In the genomic region with DNA sequence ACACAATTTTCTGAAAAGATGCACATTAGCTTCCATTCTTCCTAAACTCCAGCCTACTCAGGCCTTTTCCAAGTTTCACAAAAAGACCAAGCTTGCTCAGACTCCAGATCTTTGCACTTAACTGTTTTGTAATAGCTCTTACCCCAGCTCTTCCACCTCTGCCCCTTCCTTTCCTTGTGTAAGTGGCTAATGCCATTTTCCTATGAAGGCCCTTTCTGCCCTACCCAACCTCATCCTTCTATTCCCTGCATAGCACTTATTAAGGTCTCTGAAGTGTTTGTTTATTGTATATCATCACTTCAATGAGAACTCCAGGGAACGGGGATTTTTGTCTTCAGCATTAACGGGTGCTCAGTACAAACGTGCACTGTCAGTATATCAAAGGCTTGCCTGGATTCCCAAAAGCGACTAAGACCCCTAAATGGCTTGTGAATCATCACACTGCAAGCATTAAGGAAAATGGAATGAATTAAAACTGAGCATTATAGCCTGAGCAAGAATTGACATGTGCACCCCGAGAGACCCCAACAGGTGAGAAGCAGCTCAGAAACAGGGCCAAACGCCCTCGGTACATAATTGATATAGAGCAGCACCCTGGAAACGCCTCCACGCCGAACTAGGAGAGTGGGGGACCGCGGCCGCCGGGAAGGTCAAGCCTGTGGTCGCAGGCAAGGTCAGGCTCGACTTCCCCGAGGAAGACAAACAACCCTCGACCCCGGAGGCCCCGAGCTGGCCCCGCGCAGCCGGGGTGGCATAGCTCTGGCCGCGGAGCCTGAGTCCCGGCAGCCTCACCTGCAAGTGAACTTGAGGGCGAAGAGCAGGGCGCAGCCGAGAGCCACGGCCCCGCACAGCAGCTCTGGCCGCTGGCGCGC, we compare ENCODE assay signal across 7 mouse cellular contexts. TPM values are rescaled to one million over a fixed set of nuclear protein-coding genes. Genes with fewer than 3 reads are reported as not detected.
DNase-seq lines count a peak whose midpoint lies in the region; ATAC-seq lines count a peak whose summit lies in the region.

No protein-coding gene starts in this region.

- peaks cover 18% of the 10 kb centered on the region; the same call in 1 of the 2 replicates for H3K36me3 ChIP-seq in lung, embryonic 15.5 days
- H3K36me3 ChIP-seq in forebrain, embryonic 16.5 days (ENCODE audit: control insufficient read depth, insufficient read depth): 0 out of 2 replicates have a peak, but pooled peaks cover 3% of the 10 kb centered on the region
- H3K36me3 ChIP-seq in limb, embryonic 12.5 days: peaks cover 23% of the 10 kb centered on the region
- H3K36me3 ChIP-seq in neural tube, embryonic 12.5 days: peaks cover 6% of the 10 kb centered on the region

- H3K4me3 ChIP-seq in lung, embryonic 15.5 days: peak overlapping the region; percentile 93
- H3K4me3 ChIP-seq in forebrain, embryonic 16.5 days (replicated peaks; ENCODE audit: low read length): peak overlapping the region; percentile 98
- peak overlapping the region; percentile 95 for H3K4me3 ChIP-seq in limb, embryonic 12.5 days (replicated peaks)
- H3K4me3 ChIP-seq in neural tube, embryonic 12.5 days: peak overlapping the region; percentile 95

- under 1% methylated on average over 34 of the region's 34 CpGs for WGBS in lung, embryonic 15.5 days
- under 1% methylated on average over 33 of the region's 34 CpGs for WGBS in forebrain, embryonic 16.5 days
- under 1% methylated on average over 34 of the region's 34 CpGs for WGBS in limb, embryonic 12.5 days
- under 1% methylated on average over 34 of the region's 34 CpGs for WGBS in neural tube, embryonic 12.5 days

- ATAC-seq in lung, embryonic 15.5 days (ENCODE audit: borderline replicate concordance, extremely low read depth, low FRiP score, low TSS enrichment): no peak; the same call in 1 of the 2 replicates
- ATAC-seq in forebrain, embryonic 16.5 days: peak; percentile 2; the same call in 1 of the 2 replicates
- ATAC-seq in limb, embryonic 12.5 days (ENCODE audit: insufficient number of reproducible peaks, insufficient read depth, low FRiP score, low TSS enrichment, low read depth): no peak
- ATAC-seq in neural tube, embryonic 12.5 days (ENCODE audit: low FRiP score, low read depth): no peak; the same call in 1 of the 2 replicates

- H3K4me1 ChIP-seq in lung, embryonic 15.5 days: peaks cover 17% of the 10 kb centered on the region
- H3K4me1 ChIP-seq in forebrain, embryonic 16.5 days (replicated peaks; ENCODE audit: control insufficient read depth, insufficient read depth, low read length): peaks cover 20% of the 10 kb centered on the region
- H3K4me1 ChIP-seq in limb, embryonic 12.5 days (replicated peaks): peaks cover 30% of the 10 kb centered on the region
- peaks cover 28% of the 10 kb centered on the region for H3K4me1 ChIP-seq in neural tube, embryonic 12.5 days

- H3K27ac ChIP-seq in lung, embryonic 15.5 days: peak overlapping the region; percentile 85
- H3K27ac ChIP-seq in forebrain, embryonic 16.5 days (ENCODE audit: low read length): peak overlapping the region; percentile 89
- peak overlapping the region; percentile 88 for H3K27ac ChIP-seq in limb, embryonic 12.5 days
- peak overlapping the region; percentile 75; the same call in 1 of the 2 replicates for H3K27ac ChIP-seq in neural tube, embryonic 12.5 days

- no peak for DNase-seq in lung, postnatal 10 days
- DNase-seq in c-Kit-positive CD71-positive TER-119-positive erythroid progenitor cells, embryonic 14.5 days (ENCODE audit: low spot score): peak; percentile 27
- DNase-seq in urinary bladder, postnatal 36 days (ENCODE audit: low spot score in 2 of 2): no peak

- no peaks in the 10 kb centered on the region for H3K9me3 ChIP-seq in lung, embryonic 15.5 days
- H3K9me3 ChIP-seq in forebrain, embryonic 16.5 days (ENCODE audit: control insufficient read depth, low read length): no peaks in the 10 kb centered on the region
- no peaks in the 10 kb centered on the region for H3K9me3 ChIP-seq in limb, embryonic 12.5 days
- no peaks in the 10 kb centered on the region for H3K9me3 ChIP-seq in neural tube, embryonic 12.5 days

- H3K9ac ChIP-seq in lung, embryonic 15.5 days: peak overlapping the region; percentile 97
- H3K9ac ChIP-seq in forebrain, embryonic 16.5 days (replicated peaks; ENCODE audit: low read depth, low read length): peak overlapping the region; percentile 92
- peak overlapping the region; percentile 90 for H3K9ac ChIP-seq in limb, embryonic 12.5 days (replicated peaks)
- peak overlapping the region; percentile 93 for H3K9ac ChIP-seq in neural tube, embryonic 12.5 days

- H3K4me2 ChIP-seq in lung, embryonic 15.5 days: peak overlapping the region; percentile 65
- peak overlapping the region; percentile 63 for H3K4me2 ChIP-seq in forebrain, embryonic 16.5 days (ENCODE audit: low read length)
- H3K4me2 ChIP-seq in limb, embryonic 12.5 days: peak overlapping the region; percentile 76
- H3K4me2 ChIP-seq in neural tube, embryonic 12.5 days (replicated peaks): peak overlapping the region; percentile 85

- H3K27me3 ChIP-seq in lung, embryonic 15.5 days: no peaks in the 10 kb centered on the region
- no peaks in the 10 kb centered on the region for H3K27me3 ChIP-seq in forebrain, embryonic 16.5 days (replicated peaks; ENCODE audit: control insufficient read depth, insufficient read depth, low read length)
- H3K27me3 ChIP-seq in limb, embryonic 12.5 days: no peaks in the 10 kb centered on the region
- no peaks in the 10 kb centered on the region for H3K27me3 ChIP-seq in neural tube, embryonic 12.5 days (replicated peaks)

RNA-seq across cellular contexts. Expression of a gene that starts 0.7 kb away (rescaled TPM):
- polyA plus RNA-seq in lung, embryonic 15.5 days (2015; fragmentation: Nextera tagmentation; extraction: Ambion mirVana): 32.3 and 34.6 TPM in 2 replicates
- polyA plus RNA-seq in forebrain, embryonic 16.5 days (2015; fragmentation: Nextera tagmentation; extraction: Ambion mirVana): 29.8 and 33.3 TPM in 2 replicates
- polyA plus RNA-seq in limb, embryonic 12.5 days (2016; fragmentation: Nextera tagmentation; extraction: Ambion mirVana): 36.3 and 39.5 TPM in 2 replicates
- polyA plus RNA-seq in neural tube, embryonic 12.5 days (2016; fragmentation: Nextera tagmentation; extraction: Ambion mirVana): 32.5 TPM in 2 replicates

RNA-seq across cellular contexts. Expression of a gene that starts 42.5 kb away (rescaled TPM):
- polyA plus RNA-seq in lung, embryonic 15.5 days (2015; fragmentation: Nextera tagmentation; extraction: Ambion mirVana): 86.7 and 92.9 TPM in 2 replicates
- 80.4 and 89.3 TPM in 2 replicates for polyA plus RNA-seq in forebrain, embryonic 16.5 days (2015; fragmentation: Nextera tagmentation; extraction: Ambion mirVana)
- polyA plus RNA-seq in limb, embryonic 12.5 days (2016; fragmentation: Nextera tagmentation; extraction: Ambion mirVana): 98.3 and 101 TPM in 2 replicates
- polyA plus RNA-seq in neural tube, embryonic 12.5 days (2016; fragmentation: Nextera tagmentation; extraction: Ambion mirVana): 95.6 and 105 TPM in 2 replicates
